Mouse (Mus musculus) small intestine, adult 2 months (tissue): ENCODE measurements around the gene Astn1.

Experiments
- CTCF ChIP-seq: fragments of 200-500 bp; IDR thresholded peaks from 2 replicates; pipeline ENCODE4 v1.5.1; 2012; ENCODE audit warnings: low read depth, mild to moderate bottlenecking, control low read depth, inconsistent platforms, low read length, moderate library complexity, mixed read lengths; ENCODE audit not compliant: insufficient replicate concordance, insufficient read length; ENCODE audit errors: extremely low read depth
- POLR2A ChIP-seq: fragments of 200-500 bp; IDR thresholded peaks from 2 replicates; pipeline ENCODE4 v1.6.1; 2012; ENCODE audit warnings: low read depth, mild to moderate bottlenecking, control low read depth, inconsistent platforms, low read length, moderate library complexity

DNA sequence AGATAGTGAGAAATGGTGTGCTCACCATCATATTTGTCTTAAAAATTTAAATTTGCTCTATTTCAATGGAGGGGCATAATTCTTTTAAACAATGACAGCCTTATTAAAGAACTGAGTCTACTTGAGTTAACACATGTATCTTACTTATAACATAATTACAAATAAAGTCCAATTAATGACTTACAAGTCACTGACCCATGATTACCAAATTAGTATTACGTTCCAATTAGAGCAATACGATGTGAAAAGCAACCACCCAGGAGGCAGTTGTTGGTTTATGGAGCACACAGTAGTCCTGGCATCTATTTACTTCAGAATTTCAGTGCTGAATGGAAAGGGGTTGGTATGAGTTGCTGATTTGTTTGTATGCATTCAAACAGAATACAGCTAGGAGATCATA, 237.4 kb downstream of the Astn1 start:
- no peak for TF ChIP-seq CTCF
- TF ChIP-seq POLR2A = no peak
